Comparison of ENCODE assay signal across 26 mouse cellular contexts in the genomic region with DNA sequence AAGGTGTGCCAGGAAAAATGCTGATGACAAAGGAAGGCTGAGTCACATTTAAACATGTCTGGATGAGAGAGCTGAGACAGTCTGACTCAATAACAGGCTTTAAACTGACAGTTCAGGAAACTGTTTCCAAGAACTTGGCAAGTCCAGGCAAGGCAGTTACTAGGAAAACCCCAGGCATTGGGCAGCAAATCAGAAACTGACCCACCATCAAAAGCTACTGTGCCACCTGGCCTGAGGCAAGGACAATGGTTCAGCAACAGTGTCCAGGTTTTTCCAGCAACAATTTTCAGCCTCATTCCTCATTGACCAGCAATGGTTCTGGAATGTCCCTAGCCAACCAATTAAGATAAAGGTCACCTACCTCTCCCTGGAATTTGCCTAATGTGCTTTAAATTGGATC.
DNase-seq lines count a peak whose midpoint lies in the region; ATAC-seq lines count a peak whose summit lies in the region.
"Had no signal": no experiment of that assay in that cellular context is flagged by ENCODE, and none has a peak within 500 bp of the region (broad histone marks: within the 10 kb centered on the region; RNA-seq: fewer than 3 reads in every experiment).

No protein-coding gene starts in this region.

- H3K4me1 ChIP-seq in embryonic facial prominence, embryonic 14.5 days (ENCODE audit: control insufficient read depth, insufficient read depth, low read length) = no peaks in the 10 kb centered on the region
- H3K4me1 ChIP-seq in embryonic facial prominence, embryonic 10.5 days = no peaks in the 10 kb centered on the region
- H3K4me1 ChIP-seq: embryonic facial prominence, embryonic 12.5 days; embryonic facial prominence, embryonic 15.5 days; forebrain, embryonic 10.5 days; forebrain, embryonic 12.5 days had no signal

- ATAC-seq in embryonic facial prominence, embryonic 14.5 days (ENCODE audit: low read depth) = no peak
- ATAC-seq: CD4-positive, CD25-positive, alpha-beta regulatory T cell, adult 4 months; forebrain, embryonic 14.5 days; forebrain, embryonic 16.5 days had no signal

- no peak overlapping the region for H3K9ac ChIP-seq in embryonic facial prominence, embryonic 14.5 days (ENCODE audit: low read depth, low read length)
- H3K9ac ChIP-seq: embryonic facial prominence, embryonic 12.5 days; embryonic facial prominence, embryonic 15.5 days; forebrain, embryonic 12.5 days had no signal

- no peaks in the 10 kb centered on the region for H3K36me3 ChIP-seq in embryonic facial prominence, embryonic 14.5 days (ENCODE audit: control insufficient read depth, insufficient read depth, low read length)
- no peaks in the 10 kb centered on the region for H3K36me3 ChIP-seq in embryonic facial prominence, embryonic 10.5 days (replicated peaks)
- H3K36me3 ChIP-seq: embryonic facial prominence, embryonic 12.5 days; embryonic facial prominence, embryonic 15.5 days; forebrain, embryonic 10.5 days; forebrain, embryonic 12.5 days; G1E had no signal

- H3K4me3 ChIP-seq in embryonic facial prominence, embryonic 14.5 days (ENCODE audit: low read depth, low read length) = no peak overlapping the region
- no peak overlapping the region for H3K4me3 ChIP-seq in embryonic facial prominence, embryonic 10.5 days
- H3K4me3 ChIP-seq: embryonic facial prominence, embryonic 12.5 days; embryonic facial prominence, embryonic 15.5 days; erythroblast, embryonic 14.5 days; forebrain, embryonic 10.5 days; forebrain, embryonic 12.5 days had no signal

- peak; percentile 32 to 60 for DNase-seq in cerebellum, postnatal 10 days
- DNase-seq in cerebellum, adult 11 months = no peak
- DNase-seq in embryonic facial prominence, embryonic 14.5 days (ENCODE audit: low spot score) = peak; percentile 4
- no peak for DNase-seq in embryonic facial prominence, embryonic 10.5 days (ENCODE audit: low spot score)
- DNase-seq in fat pad, adult 2 months (ENCODE audit: extremely low read depth, low read depth, low spot score) = peak; percentile 25
- peak; percentile 40 for DNase-seq in gonadal fat pad, adult 2 months (ENCODE audit: low read depth)
- no peak for DNase-seq in neural tube, embryonic 10.5 days (ENCODE audit: extremely low spot score, low spot score)
- no peak for DNase-seq in gastrocnemius, adult 8-10 months (ENCODE audit: low spot score in 2 of 2)
- DNase-seq: adrenal gland, adult 2 months; adrenal gland, postnatal 10 days; adrenal gland, postnatal 25 days; B cell, adult 2 months; cerebellum, adult 2 months; cerebellum, adult 9-10 months; cerebellum, postnatal 25 days; embryo, embryonic 11 days had no signal

- H3K27me3 ChIP-seq in embryonic facial prominence, embryonic 14.5 days (replicated peaks; ENCODE audit: control insufficient read depth, insufficient read depth, low read length) = no peaks in the 10 kb centered on the region
- no peaks in the 10 kb centered on the region for H3K27me3 ChIP-seq in embryonic facial prominence, embryonic 10.5 days (replicated peaks; ENCODE audit: low read depth, poor library complexity, severe bottlenecking)
- H3K27me3 ChIP-seq: CH12.LX; embryonic facial prominence, embryonic 12.5 days; embryonic facial prominence, embryonic 15.5 days; forebrain, embryonic 12.5 days had no signal

- H3K4me2 ChIP-seq in embryonic facial prominence, embryonic 14.5 days (ENCODE audit: low read depth, low read length) = no peak overlapping the region
- H3K4me2 ChIP-seq: embryonic facial prominence, embryonic 12.5 days; embryonic facial prominence, embryonic 15.5 days; forebrain, embryonic 12.5 days had no signal

- H3K27ac ChIP-seq in embryonic facial prominence, embryonic 14.5 days (replicated peaks; ENCODE audit: low read depth, low read length) = no peak overlapping the region
- H3K27ac ChIP-seq in embryonic facial prominence, embryonic 10.5 days (replicated peaks) = no peak overlapping the region
- H3K27ac ChIP-seq: embryonic facial prominence, embryonic 12.5 days; embryonic facial prominence, embryonic 15.5 days; forebrain, embryonic 10.5 days; forebrain, embryonic 12.5 days had no signal

- no peaks in the 10 kb centered on the region for H3K9me3 ChIP-seq in embryonic facial prominence, embryonic 14.5 days (ENCODE audit: control insufficient read depth, low read length)
- no peaks in the 10 kb centered on the region for H3K9me3 ChIP-seq in embryonic facial prominence, embryonic 10.5 days
- H3K9me3 ChIP-seq: embryonic facial prominence, embryonic 12.5 days; embryonic facial prominence, embryonic 15.5 days; forebrain, embryonic 10.5 days; forebrain, embryonic 12.5 days had no signal

Comparison
In these comparisons a context has a peak if more than half of its experiments do, and no peak if none do; other contexts are left out.
1. DNase-seq: peak in cerebellum, postnatal 10 days (2 of 2), embryonic facial prominence, embryonic 14.5 days (single experiment), fat pad, adult 2 months (single experiment) and gonadal fat pad, adult 2 months (single experiment); none in cerebellum, adult 11 months (single experiment), embryonic facial prominence, embryonic 10.5 days (single experiment), neural tube, embryonic 10.5 days (single experiment) and gastrocnemius, adult 8-10 months (0 of 2).